13 mouse cellular contexts compared by ENCODE assay signal in the genomic region with DNA sequence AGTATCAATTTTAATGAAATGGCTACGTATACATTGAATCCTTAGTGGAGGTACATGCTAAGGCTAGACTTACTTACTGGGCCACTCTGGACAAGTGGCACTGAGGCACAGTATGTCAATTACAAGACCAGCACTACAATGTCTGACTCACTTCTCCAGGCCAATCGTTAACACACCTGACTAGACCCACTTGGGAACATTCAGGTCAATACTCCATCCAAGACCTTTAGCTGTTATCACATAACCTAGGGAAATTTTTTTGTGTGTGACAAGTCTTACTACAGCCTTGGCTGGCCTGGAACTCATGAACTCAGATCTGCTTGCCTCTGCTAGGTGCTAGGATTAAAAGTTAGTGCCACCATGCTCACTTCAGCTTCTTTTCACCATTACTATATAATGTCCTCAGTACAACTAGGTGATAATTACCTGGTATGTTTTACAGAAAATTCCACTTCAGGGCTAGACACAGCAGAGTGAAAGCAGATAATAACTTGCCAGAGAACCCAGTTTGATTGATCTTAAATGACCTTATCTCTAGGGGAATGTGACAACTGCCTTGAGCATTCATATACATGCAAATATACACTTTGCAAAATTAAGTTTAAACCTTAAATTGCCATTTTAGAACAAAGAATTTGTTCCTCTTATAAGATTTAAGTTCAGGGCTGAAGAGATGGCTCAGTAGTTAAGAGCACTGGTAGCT. TPM values are rescaled to one million over a fixed set of nuclear protein-coding genes. Genes with fewer than 3 reads are reported as not detected.
DNase-seq lines count a peak whose midpoint lies in the region; ATAC-seq and TF ChIP-seq lines count a peak whose summit lies in the region.
"Had no signal": no experiment of that assay in that cellular context is flagged by ENCODE, and none has a peak within 500 bp of the region (broad histone marks: within the 10 kb centered on the region; RNA-seq: fewer than 3 reads in every experiment).

No protein-coding gene starts in this region.

- no peaks in the 10 kb centered on the region for H3K9me3 ChIP-seq in heart, embryonic 10.5 days
- no peaks in the 10 kb centered on the region for H3K9me3 ChIP-seq in liver, postnatal 0 days (ENCODE audit: low read length)
- no peaks in the 10 kb centered on the region for H3K9me3 ChIP-seq in liver, embryonic 11.5 days (ENCODE audit: control insufficient read depth, low read length)
- no peaks in the 10 kb centered on the region for H3K9me3 ChIP-seq in CH12.LX (replicated peaks; ENCODE audit: low read length)
- H3K9me3 ChIP-seq: forebrain, embryonic 12.5 days; limb, embryonic 10.5 days had no signal

- TF ChIP-seq EP300 in heart, adult 2 months (IDR thresholded peaks at IDR 0.05; ENCODE audit: insufficient read depth, low read depth, low read length), result 0 out of 2 replicates have a peak, but pooled peaks have one; percentile 26
- TF ChIP-seq EP300 in liver, postnatal 0 days (IDR thresholded peaks at IDR 0.05; ENCODE audit: low read depth), result no peak
- TF ChIP-seq EP300 in CH12.LX (IDR thresholded peaks at IDR 0.05; ENCODE audit: low read length), result no peak

- TF ChIP-seq CTCF in heart, adult 2 months (IDR thresholded peaks at IDR 0.05), result no peak
- TF ChIP-seq CTCF in liver, postnatal 0 days (IDR thresholded peaks at IDR 0.05; ENCODE audit: low read depth), result no peak
- no peak for TF ChIP-seq CTCF in CH12.LX (conservative IDR thresholded peaks at IDR 0.05 in 1 of 2, IDR thresholded peaks at IDR 0.05 in 1 of 2; ENCODE audit: low read depth in 2 of 2, low read length in 2 of 2)

- peaks cover 8% of the 10 kb centered on the region; the same call in 1 of the 2 replicates for H3K79me2 ChIP-seq in heart, adult 2 months (replicated peaks; ENCODE audit: control insufficient read depth, insufficient read depth, low read length)
- H3K79me2 ChIP-seq in CH12.LX (replicated peaks; ENCODE audit: control insufficient read depth, extremely low read depth, insufficient read depth, poor library complexity, severe bottlenecking), result peaks cover 26% of the 10 kb centered on the region

- intact Hi-C loops in heart, adult 2 months (cut with DNase I), result no loop called here

- ATAC-seq in liver, postnatal 0 days, result peak; percentile 35
- ATAC-seq in liver, embryonic 11.5 days (replicated peaks; ENCODE audit: low FRiP score), result no peak
- ATAC-seq: hindbrain, embryonic 16.5 days had no signal

- no peak for TF ChIP-seq RAD21 in CH12.LX (IDR thresholded peaks at IDR 0.05; ENCODE audit: low read depth, low read length)

- peak overlapping the region; percentile 1; the same call in 1 of the 2 replicates for H3K4me3 ChIP-seq in heart, adult 2 months
- H3K4me3 ChIP-seq in heart, embryonic 10.5 days, result no peak overlapping the region
- H3K4me3 ChIP-seq in liver, postnatal 0 days (ENCODE audit: low read depth, low read length), result no peak overlapping the region
- no peak overlapping the region for H3K4me3 ChIP-seq in liver, embryonic 11.5 days (ENCODE audit: low read depth, low read length)
- no peak overlapping the region for H3K4me3 ChIP-seq in CH12.LX (replicated peaks in 1 of 3; ENCODE audit: low read depth in 2 of 3, low read length in 2 of 3, poor library complexity in 1 of 3)
- H3K4me3 ChIP-seq: forebrain, embryonic 12.5 days; limb, embryonic 10.5 days had no signal

- no peaks in the 10 kb centered on the region for H3K27me3 ChIP-seq in heart, adult 2 months (ENCODE audit: control insufficient read depth, insufficient read depth, low read length)
- no peaks in the 10 kb centered on the region for H3K27me3 ChIP-seq in heart, embryonic 10.5 days (ENCODE audit: insufficient read depth, poor library complexity, severe bottlenecking)
- H3K27me3 ChIP-seq in liver, postnatal 0 days (ENCODE audit: insufficient read depth, low read length), result no peaks in the 10 kb centered on the region
- no peaks in the 10 kb centered on the region for H3K27me3 ChIP-seq in liver, embryonic 11.5 days (replicated peaks; ENCODE audit: control insufficient read depth, insufficient read depth, low read length)
- no peaks in the 10 kb centered on the region for H3K27me3 ChIP-seq in CH12.LX (replicated peaks)
- H3K27me3 ChIP-seq: forebrain, embryonic 12.5 days had no signal

- TF ChIP-seq POLR2A in heart, adult 2 months (IDR thresholded peaks at IDR 0.05; ENCODE audit: insufficient read depth, low read depth, low read length), result peak; percentile 58
- peak; percentile 49; the same call in 1 of the 2 replicates for TF ChIP-seq POLR2A in CH12.LX (IDR thresholded peaks at IDR 0.05; ENCODE audit: low read depth, low read length)

- in situ Hi-C loops in CH12.LX (cut with MboI; ENCODE audit: low pct_ligation_motif_present, low pct_unique_long_range_greater_than_20kb, low sequenced_read_pairs), result no loop called here

- peaks cover 37% of the 10 kb centered on the region for H3K36me3 ChIP-seq in heart, adult 2 months (ENCODE audit: control insufficient read depth, insufficient read depth, low read length)
- H3K36me3 ChIP-seq in heart, embryonic 10.5 days, result peaks cover 33% of the 10 kb centered on the region
- H3K36me3 ChIP-seq in liver, postnatal 0 days (replicated peaks; ENCODE audit: insufficient read depth, low read length), result peaks cover 29% of the 10 kb centered on the region
- peaks cover 12% of the 10 kb centered on the region for H3K36me3 ChIP-seq in liver, embryonic 11.5 days (ENCODE audit: control insufficient read depth, insufficient read depth, low read length)
- H3K36me3 ChIP-seq in CH12.LX (replicated peaks in 1 of 2; ENCODE audit: control insufficient read depth in 1 of 2, insufficient read depth in 1 of 2, low read length in 1 of 2), result peaks cover 28 to 29% of the 10 kb centered on the region in 2 experiments

- dilution Hi-C loops in CH12.LX (cut with MboI; ENCODE audit: extremely low pct_ligation_motif_present, extremely low pct_unique_long_range_greater_than_20kb, low sequenced_read_pairs), result no loop called here

- H3K4me2 ChIP-seq in liver, postnatal 0 days (ENCODE audit: low read depth, low read length), result no peak overlapping the region
- H3K4me2 ChIP-seq in liver, embryonic 11.5 days, result no peak overlapping the region
- H3K4me2 ChIP-seq in CH12.LX (ENCODE audit: insufficient read depth, low read depth, poor library complexity, severe bottlenecking), result peak overlapping the region; percentile 25; the same call in 1 of the 2 replicates

- peaks cover 9% of the 10 kb centered on the region for H3K4me1 ChIP-seq in heart, adult 2 months (ENCODE audit: control insufficient read depth, insufficient read depth, low read length)
- no peaks in the 10 kb centered on the region for H3K4me1 ChIP-seq in heart, embryonic 10.5 days
- H3K4me1 ChIP-seq in liver, postnatal 0 days (ENCODE audit: insufficient read depth), result peaks cover 8% of the 10 kb centered on the region
- peaks cover 7% of the 10 kb centered on the region for H3K4me1 ChIP-seq in liver, embryonic 11.5 days (replicated peaks; ENCODE audit: control insufficient read depth, insufficient read depth, low read length)
- H3K4me1 ChIP-seq in CH12.LX (ENCODE audit: control insufficient read depth in 1 of 2, insufficient read depth in 2 of 2), result peaks cover 0 to 35% of the 10 kb centered on the region in 2 experiments; a peak in 3 of 4 replicates

- H3K27ac ChIP-seq in heart, adult 2 months, result no peak overlapping the region; the same call in 1 of the 2 replicates
- no peak overlapping the region for H3K27ac ChIP-seq in heart, embryonic 10.5 days
- H3K27ac ChIP-seq in liver, postnatal 0 days (ENCODE audit: low read depth), result no peak overlapping the region
- H3K27ac ChIP-seq in liver, embryonic 11.5 days (ENCODE audit: low read depth, low read length), result no peak overlapping the region
- no peak overlapping the region for H3K27ac ChIP-seq in CH12.LX (ENCODE audit: insufficient read depth, low read depth)
- H3K27ac ChIP-seq: forebrain, embryonic 12.5 days; limb, embryonic 10.5 days had no signal

- WGBS in heart, adult 2 months, result 41% methylated on average over 2 of the region's 2 CpGs
- 79% methylated on average over 2 of the region's 2 CpGs for WGBS in heart, embryonic 10.5 days
- 84% methylated on average over 2 of the region's 2 CpGs for WGBS in liver, postnatal 0 days (ENCODE audit: insufficient replicate concordance)
- 88% methylated on average over 2 of the region's 2 CpGs for WGBS in liver, embryonic 11.5 days

- no peak for DNase-seq in heart, adult 2 months
- no peak for DNase-seq in heart, embryonic 10.5 days (ENCODE audit: low spot score)
- DNase-seq in liver, postnatal 0 days, result no peak
- no peak for DNase-seq in liver, embryonic 11.5 days (ENCODE audit: low spot score)
- DNase-seq in CH12.LX (ENCODE audit: extremely low read depth), result no peak
- peak; percentile 47 for DNase-seq in induced T-regulatory cell, adult 2 months (ENCODE audit: low read depth)
- no peak for DNase-seq in urinary bladder, postnatal 4 days (ENCODE audit: low spot score in 2 of 2)
- DNase-seq in frontal cortex, postnatal 14 days (ENCODE audit: low spot score in 2 of 2), result no peak
- DNase-seq: embryo, embryonic 11 days had no signal

- no peak overlapping the region; the same call in 1 of the 2 replicates for H3K9ac ChIP-seq in heart, adult 2 months (ENCODE audit: low read depth, low read length)
- no peak overlapping the region; the same call in 1 of the 2 replicates for H3K9ac ChIP-seq in liver, postnatal 0 days (replicated peaks)
- no peak overlapping the region for H3K9ac ChIP-seq in liver, embryonic 11.5 days (ENCODE audit: low read depth, low read length)
- no peak overlapping the region; the same call in 1 of the 2 replicates for H3K9ac ChIP-seq in CH12.LX (ENCODE audit: insufficient read depth, low read depth)
- H3K9ac ChIP-seq: forebrain, embryonic 12.5 days had no signal

RNA-seq across cellular contexts. Expression of gene Gm10382, which starts 4.5 kb away (rescaled TPM):
- under 1 TPM in 1 of 2 experiments, not detected in 1; 0.21 TPM for total RNA-seq in heart, adult 2 months (2021)
- polyA plus RNA-seq in heart, adult 2 months (2012; rRNA removed), result 0.12 and 0.23 TPM in 2 replicates
- polyA plus RNA-seq in heart, embryonic 10.5 days (2016; fragmentation: Nextera tagmentation; extraction: Ambion mirVana), result 0.34 and 0.67 TPM in 2 replicates
- 0.17 and 0.18 TPM in 2 replicates for polyA plus RNA-seq in liver, postnatal 0 days (2015; fragmentation: Nextera tagmentation; extraction: Ambion mirVana)
- polyA plus RNA-seq in liver, embryonic 11.5 days (2014; fragmentation: Nextera tagmentation; extraction: Ambion mirVana), result 0.18 and 0.34 TPM in 2 replicates
- total RNA-seq in CH12.LX (2012; rRNA removed) (0.59 and 0.80 TPM in 2 replicates), CH12.LX (2014; rRNA removed) (not detected in 2 replicates)
- polyA plus RNA-seq in CH12.LX (2012; ENCODE audit: insufficient read length, low read depth), result 0.87 and 1.1 TPM in 2 replicates
- polyA plus RNA-seq: large intestine, adult 2 months had no signal

RNA-seq across cellular contexts. Expression of gene Ubc, which starts 5.3 kb away (rescaled TPM):
- total RNA-seq in heart, adult 2 months (2021), result 1,000 to 10,000 TPM in 1 of 2 experiments, 100 to 1,000 TPM in 1; 894 to 1,473 TPM
- polyA plus RNA-seq in heart, adult 2 months (2012; rRNA removed), result 664 and 1,033 TPM in 2 replicates
- polyA plus RNA-seq in heart, embryonic 10.5 days (2016; fragmentation: Nextera tagmentation; extraction: Ambion mirVana), result 921 and 966 TPM in 2 replicates
- polyA plus RNA-seq in liver, postnatal 0 days (2015; fragmentation: Nextera tagmentation; extraction: Ambion mirVana), result 369 and 531 TPM in 2 replicates
- polyA plus RNA-seq in liver, embryonic 11.5 days (2014; fragmentation: Nextera tagmentation; extraction: Ambion mirVana), result 772 and 827 TPM in 2 replicates
- total RNA-seq in CH12.LX (2012; rRNA removed) (466 and 486 TPM in 2 replicates), CH12.LX (2014; rRNA removed) (650 and 656 TPM in 2 replicates)
- 687 and 803 TPM in 2 replicates for polyA plus RNA-seq in CH12.LX (2012; ENCODE audit: insufficient read length, low read depth)

RNA-seq across cellular contexts. Expression of gene Scarb1, which starts 43.8 kb away (rescaled TPM):
- total RNA-seq in heart, adult 2 months (2021), result 10 to 100 TPM; 23.6 to 27.8 TPM
- polyA plus RNA-seq in heart, adult 2 months (2012; rRNA removed), result 55.5 and 77.5 TPM in 2 replicates
- polyA plus RNA-seq in heart, embryonic 10.5 days (2016; fragmentation: Nextera tagmentation; extraction: Ambion mirVana), result 73.1 and 94.3 TPM in 2 replicates
- 105 and 109 TPM in 2 replicates for polyA plus RNA-seq in liver, postnatal 0 days (2015; fragmentation: Nextera tagmentation; extraction: Ambion mirVana)
- polyA plus RNA-seq in liver, embryonic 11.5 days (2014; fragmentation: Nextera tagmentation; extraction: Ambion mirVana), result 104 and 108 TPM in 2 replicates
- total RNA-seq in CH12.LX (2012; rRNA removed), result 11.6 and 12.3 TPM in 2 replicates
- total RNA-seq in CH12.LX (2014; rRNA removed), result 16.3 and 20.0 TPM in 2 replicates
- polyA plus RNA-seq in CH12.LX (2012; ENCODE audit: insufficient read length, low read depth), result 24.6 and 24.7 TPM in 2 replicates

RNA-seq across cellular contexts. Expression of gene Dhx37, which starts 49.3 kb away (rescaled TPM):
- 10 to 100 TPM; 11.1 to 12.4 TPM for total RNA-seq in heart, adult 2 months (2021)
- 14.8 and 15.7 TPM in 2 replicates for polyA plus RNA-seq in heart, adult 2 months (2012; rRNA removed)
- 15.9 and 18.7 TPM in 2 replicates for polyA plus RNA-seq in heart, embryonic 10.5 days (2016; fragmentation: Nextera tagmentation; extraction: Ambion mirVana)
- 3.3 and 3.4 TPM in 2 replicates for polyA plus RNA-seq in liver, postnatal 0 days (2015; fragmentation: Nextera tagmentation; extraction: Ambion mirVana)
- 18.5 and 19.4 TPM in 2 replicates for polyA plus RNA-seq in liver, embryonic 11.5 days (2014; fragmentation: Nextera tagmentation; extraction: Ambion mirVana)
- 21.0 and 23.8 TPM in 2 replicates for total RNA-seq in CH12.LX (2012; rRNA removed)
- 22.7 and 26.0 TPM in 2 replicates for total RNA-seq in CH12.LX (2014; rRNA removed)
- polyA plus RNA-seq in CH12.LX (2012; ENCODE audit: insufficient read length, low read depth), result 33.0 and 36.9 TPM in 2 replicates

RNA-seq across cellular contexts. Expression of gene Bri3bp, which starts 56.7 kb away (rescaled TPM):
- 10 to 100 TPM; 52.2 to 52.4 TPM for total RNA-seq in heart, adult 2 months (2021)
- polyA plus RNA-seq in heart, adult 2 months (2012; rRNA removed), result 31.4 and 31.5 TPM in 2 replicates
- 45.6 and 52.9 TPM in 2 replicates for polyA plus RNA-seq in heart, embryonic 10.5 days (2016; fragmentation: Nextera tagmentation; extraction: Ambion mirVana)
- 20.2 and 20.9 TPM in 2 replicates for polyA plus RNA-seq in liver, postnatal 0 days (2015; fragmentation: Nextera tagmentation; extraction: Ambion mirVana)
- polyA plus RNA-seq in liver, embryonic 11.5 days (2014; fragmentation: Nextera tagmentation; extraction: Ambion mirVana), result 63.6 and 67.9 TPM in 2 replicates
- 48.4 and 49.6 TPM in 2 replicates for total RNA-seq in CH12.LX (2012; rRNA removed)
- total RNA-seq in CH12.LX (2014; rRNA removed), result 30.1 and 37.7 TPM in 2 replicates
- polyA plus RNA-seq in CH12.LX (2012; ENCODE audit: insufficient read length, low read depth), result 147 and 164 TPM in 2 replicates
